Mouse (Mus musculus) brain, embryonic 14.5 days (tissue): ENCODE measurements at regions not wholly inside any gene's neighbourhood (a gene's known extent, or its start where the extent isn't known, plus 50 kb on each side); places are given as distances from the start of the nearest gene placed in this dataset.

Experiments used
- CTCF ChIP-seq: fragments of 200-500 bp; IDR thresholded peaks from 2 replicates; pipeline ENCODE4 v1.5.1; 2012; ENCODE audit warnings: inconsistent platforms, mild to moderate bottlenecking, moderate library complexity, borderline replicate concordance; ENCODE audit not compliant: insufficient read depth, insufficient read length; ENCODE audit errors: extremely low read depth
- POLR2A ChIP-seq: fragments of 200-500 bp; IDR thresholded peaks from 2 replicates; pipeline ENCODE4 v1.6.1; 2012; ENCODE audit warnings: mild to moderate bottlenecking, inconsistent platforms, borderline replicate concordance; ENCODE audit not compliant: poor library complexity, insufficient read depth, insufficient read length, severe bottlenecking; ENCODE audit errors: extremely low read depth

DNA sequence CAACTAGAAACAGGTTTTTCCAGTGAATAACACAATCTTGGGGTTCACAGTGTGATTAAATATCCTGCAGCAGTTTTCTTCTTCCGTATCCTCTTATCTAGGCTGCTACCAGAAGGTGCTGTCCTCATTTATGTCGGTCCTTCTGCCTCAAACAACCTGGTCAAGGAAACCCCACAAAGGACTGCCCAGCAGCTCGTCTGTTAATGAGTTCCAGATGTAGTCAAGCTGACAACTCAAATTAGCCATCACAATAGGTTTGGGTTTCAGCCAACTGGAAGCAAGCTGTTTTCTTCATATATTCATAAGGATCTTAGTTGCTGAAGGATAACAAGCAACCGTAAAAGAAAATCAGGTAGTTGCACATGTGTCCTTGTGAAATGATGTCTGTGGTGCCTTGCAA lies 64.3 kb upstream of the Itga6 start:
- TF ChIP-seq POLR2A (no peak), CTCF (no peak)
